Mouse (Mus musculus) ES-E14 (cell line): Measurements from ENCODE around the gene Txndc16.

Source experiments
- MAFK ChIP-seq: IDR thresholded peaks from 2 replicates; pipeline ENCODE4 v1.6.1; 2014; ENCODE audit warnings: mild to moderate bottlenecking, low read depth, low read length, inconsistent platforms; ENCODE audit not compliant: insufficient read depth
- ZNF384 ChIP-seq: IDR thresholded peaks from 2 replicates; pipeline ENCODE4 v1.6.1; 2012; ENCODE audit warnings: low read depth, low read length, inconsistent platforms

DNA sequence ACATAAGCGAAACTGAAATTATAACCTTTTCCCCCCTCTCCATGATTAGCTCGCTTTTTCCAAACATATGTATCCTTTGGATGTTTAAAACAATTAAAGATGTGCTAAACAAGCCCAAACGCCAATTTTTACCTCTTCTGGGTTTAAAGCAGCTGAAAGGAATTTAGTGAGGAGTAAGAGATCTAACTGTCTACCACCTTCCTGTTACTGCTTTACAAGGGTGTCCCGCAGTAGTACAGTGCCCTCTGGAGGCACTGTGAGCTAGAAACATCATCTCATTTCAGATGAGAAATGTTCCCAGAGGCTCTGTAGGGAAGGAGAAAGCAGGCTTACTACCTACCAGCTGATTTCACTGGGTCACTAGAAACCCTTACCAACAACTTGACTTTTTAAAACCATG lies 77.6 kb downstream of the Txndc16 start:
- TF ChIP-seq MAFK (no peak), ZNF384 (no peak)
